Mouse (Mus musculus) kidney, embryonic 14.5 days (tissue): ENCODE results near the gene Tnfaip1. TPM values are rescaled to one million over a fixed set of nuclear protein-coding genes. Genes with fewer than 3 reads are reported as not detected.
"Not testable (repeated sequence)": the region's sequence is repeated elsewhere in the genome, so short reads cannot be mapped to it uniquely, and the experiment has no call there.

Source experiments
- ATAC-seq: fragments of 200-750 bp; cut with Nextera tagmentation; 2 replicates; pipeline ENCODE4 v1.8.0; 2017; ENCODE audit warnings: moderate number of reproducible peaks, mild to moderate bottlenecking, moderate TSS enrichment, moderate library complexity; ENCODE audit not compliant: low FRiP score, low TSS enrichment
- H3K27ac ChIP-seq: fragments of 300-500 bp; sonication (generic); 2 replicates; pipeline ENCODE4 v1.5.1; 2014; ENCODE audit warnings: low read depth, mild to moderate bottlenecking, low read length, moderate library complexity, mixed read lengths
- H3K27me3 ChIP-seq: fragments of 300-500 bp; sonication (generic); 2 replicates; pipeline ENCODE4 v1.6.1; 2014; ENCODE audit warnings: mild to moderate bottlenecking, low read length; ENCODE audit not compliant: control insufficient read depth, insufficient read depth
- H3K36me3 ChIP-seq: fragments of 300-500 bp; sonication (generic); 2 replicates; pipeline ENCODE4 v1.6.1; 2014; ENCODE audit warnings: low read length, mixed read lengths; ENCODE audit not compliant: control insufficient read depth, insufficient read depth
- H3K4me1 ChIP-seq: fragments of 300-500 bp; sonication (generic); 2 replicates; pipeline ENCODE4 v1.6.1; 2014; ENCODE audit warnings: low read length, mixed read lengths; ENCODE audit not compliant: control insufficient read depth, insufficient read depth
- H3K4me2 ChIP-seq: fragments of 300-500 bp; sonication (generic); replicated peaks from 2 replicates; pipeline ENCODE4 v1.6.1; 2014; ENCODE audit warnings: low read depth, mild to moderate bottlenecking, low read length
- H3K4me3 ChIP-seq: fragments of 300-500 bp; sonication (generic); 2 replicates; pipeline ENCODE4 v1.5.1; 2014; ENCODE audit warnings: mild to moderate bottlenecking, low read length
- H3K9ac ChIP-seq: fragments of 300-500 bp; sonication (generic); 2 replicates; pipeline ENCODE4 v1.6.1; 2014; ENCODE audit warnings: low read depth, mild to moderate bottlenecking, low read length, moderate library complexity
- H3K9me3 ChIP-seq: fragments of 300-500 bp; sonication (generic); 2 replicates; pipeline ENCODE4 v1.6.1; 2016; ENCODE audit warnings: low read length; ENCODE audit not compliant: control insufficient read depth
- WGBS: fragments of 180-500 bp; shearing (Covaris S2); extraction: QIAGEN DNeasy Blood & Tissue Kit; methylation state at CpG from one replicate; pipeline ENCODE4 v1.1.7; 2014; 5-methylcytosine and 5-hydroxymethylcytosine counted together
- polyA plus RNA-seq: library from polyadenylated mRNA; unstranded; fragments of >200 nt; fragmentation: Nextera tagmentation; extraction: Ambion mirVana; gene quantifications from 2 replicates; pipeline ENCODE4 v1.2.1, GENCODE M21; 2014

Tnfaip1 gene
- 77.1 and 88.9 TPM in 2 replicates for polyA plus RNA-seq

DNA sequence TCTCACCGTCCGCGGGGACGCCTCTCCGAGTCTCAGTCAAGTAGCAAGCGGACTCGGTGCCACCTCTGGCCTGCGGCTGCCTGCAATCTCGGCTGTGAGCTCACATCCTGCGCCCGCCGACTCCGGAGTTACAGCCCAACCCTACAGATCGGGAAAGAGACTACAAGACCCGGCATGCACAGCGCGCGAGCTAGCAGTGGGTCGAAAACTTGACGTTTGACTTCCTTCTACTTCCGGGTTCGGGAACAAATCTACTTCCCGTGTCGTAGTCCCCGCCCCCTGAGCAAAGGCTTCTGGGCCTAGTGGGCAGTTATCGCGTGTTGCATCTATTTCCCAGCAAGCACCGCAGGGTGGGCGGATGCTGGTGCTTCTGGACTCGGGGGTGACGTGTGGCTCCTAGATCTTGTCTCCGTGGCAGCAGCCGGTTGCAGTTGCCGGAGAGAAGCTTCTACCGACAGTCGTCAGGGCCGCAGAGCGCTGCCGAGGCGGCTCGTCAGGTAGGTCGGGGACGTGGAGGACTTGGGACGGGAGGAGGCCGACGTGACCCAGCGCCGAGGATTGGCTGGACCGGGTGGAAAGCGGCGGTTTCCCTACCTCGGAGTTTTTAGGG is at the start of gene Tnfaip1, which contains the start of gene Ift20:
TSS of gene Tnfaip1 (minus strand) at position 253 of the 610 bp plus-strand sequence.
TSS of gene Ift20 (plus strand) at position 282 of the 610 bp plus-strand sequence.
- H3K27me3 ChIP-seq, result no peaks in the 10 kb centered on the region
- no peaks in the 10 kb centered on the region for H3K9me3 ChIP-seq
- peaks cover 25% of the 10 kb centered on the region for H3K36me3 ChIP-seq
- H3K4me2 ChIP-seq, result peak within 1 kb of the TSS; percentile 82
- under 1% methylated on average over 52 of the region's 52 CpGs for WGBS
- peak within 1 kb of the TSS; percentile 84 for H3K4me3 ChIP-seq
- H3K9ac ChIP-seq, result peak within 1 kb of the TSS; percentile 87
- H3K4me1 ChIP-seq, result peaks cover 18% of the 10 kb centered on the region
- ATAC-seq, result peak; percentile 98
- peak within 1 kb of the TSS; percentile 90 for H3K27ac ChIP-seq

DNA sequence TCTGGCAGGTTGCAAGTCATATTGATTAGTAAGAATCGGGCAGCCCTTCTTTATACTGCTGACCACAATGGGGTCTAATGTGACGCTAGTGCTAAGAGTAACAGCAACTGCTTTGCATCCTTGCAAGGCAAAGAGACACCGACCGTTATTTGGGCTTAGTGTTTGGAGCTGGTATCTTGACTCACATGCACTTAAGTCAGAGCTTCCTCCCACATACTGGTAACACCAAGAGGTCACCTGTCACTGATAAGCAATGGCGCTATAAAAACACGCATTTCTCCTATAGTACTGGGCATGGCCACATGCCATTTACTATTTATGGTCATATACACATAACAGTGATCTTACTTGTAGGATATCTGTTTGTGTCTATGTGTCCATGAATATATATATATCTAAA is 46.7 kb upstream of the Tnfaip1 start:
- peaks cover 38% of the 10 kb centered on the region for H3K36me3 ChIP-seq

DNA sequence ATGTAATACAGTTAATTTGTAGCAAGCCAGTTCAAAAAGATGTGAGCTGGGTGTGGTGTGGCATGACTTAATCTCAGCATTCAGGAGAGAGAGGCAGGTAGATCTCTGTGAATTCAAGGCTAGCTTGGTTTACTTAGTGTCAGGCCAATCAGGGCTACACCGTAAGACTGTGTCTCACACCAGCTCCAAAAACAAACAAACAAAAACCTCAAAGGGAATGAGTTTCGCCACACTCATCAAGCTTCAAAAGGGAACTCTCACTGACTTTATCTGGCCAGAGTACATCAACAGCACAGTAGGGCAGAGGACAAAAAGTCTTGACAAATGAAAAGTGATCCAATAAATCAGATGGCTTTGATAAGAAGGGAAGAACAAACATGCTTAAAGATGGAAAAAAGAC is 38.8 kb upstream of the Tnfaip1 start:
- peaks cover 43% of the 10 kb centered on the region for H3K36me3 ChIP-seq
- no peaks in the 10 kb centered on the region for H3K27me3 ChIP-seq
- H3K9ac ChIP-seq, result no peak overlapping the region
- H3K9me3 ChIP-seq, result no peaks in the 10 kb centered on the region
- H3K4me3 ChIP-seq, result no peak overlapping the region
- H3K4me2 ChIP-seq, result no peak overlapping the region
- ATAC-seq, result no peak
- H3K27ac ChIP-seq, result no peak overlapping the region
- WGBS, result 25% methylated on average over 2 of the region's 2 CpGs
- H3K4me1 ChIP-seq, result peaks cover 2% of the 10 kb centered on the region; the same call in 1 of the 2 replicates

More for the DNA sequence above, 46.7 kb upstream of the Tnfaip1 start:
- H3K27me3 ChIP-seq, result no peaks in the 10 kb centered on the region
- H3K9me3 ChIP-seq, result peaks cover 3% of the 10 kb centered on the region; the same call in 1 of the 2 replicates
- WGBS, result 80% methylated on average over 6 of the region's 6 CpGs
- no peak overlapping the region for H3K9ac ChIP-seq
- no peak overlapping the region for H3K4me3 ChIP-seq
- H3K27ac ChIP-seq, result no peak overlapping the region
- no peaks in the 10 kb centered on the region for H3K4me1 ChIP-seq
- no peak for ATAC-seq
- no peak overlapping the region for H3K4me2 ChIP-seq

DNA sequence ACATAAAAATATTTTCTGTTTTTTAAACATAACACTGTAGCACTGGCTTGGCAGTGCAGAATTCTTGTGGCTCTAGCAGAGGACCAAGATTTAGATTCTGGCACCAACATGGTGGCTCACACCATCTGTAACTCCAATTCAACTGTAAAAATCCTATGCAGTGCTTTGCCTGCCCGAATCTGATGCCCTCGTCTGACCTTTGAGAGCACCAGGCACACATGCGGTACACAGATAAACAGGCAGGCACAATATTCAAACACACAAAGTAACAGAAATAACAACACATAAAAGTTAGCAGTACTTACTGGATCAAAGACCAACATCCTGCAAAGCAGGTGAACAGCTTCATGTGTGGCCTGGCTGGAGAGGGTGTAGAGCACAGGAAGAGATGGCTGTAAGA is 38.4 kb upstream of the Tnfaip1 start:
- H3K9ac ChIP-seq, result no peak overlapping the region
- no peak overlapping the region for H3K4me3 ChIP-seq
- H3K27ac ChIP-seq, result no peak overlapping the region
- peaks cover 7% of the 10 kb centered on the region; the same call in 1 of the 2 replicates for H3K4me1 ChIP-seq
- no peaks in the 10 kb centered on the region for H3K27me3 ChIP-seq
- 87% methylated on average over 3 of the region's 3 CpGs for WGBS
- no peak overlapping the region for H3K4me2 ChIP-seq
- peaks cover 43% of the 10 kb centered on the region for H3K36me3 ChIP-seq
- H3K9me3 ChIP-seq, result no peaks in the 10 kb centered on the region
- no peak for ATAC-seq

DNA sequence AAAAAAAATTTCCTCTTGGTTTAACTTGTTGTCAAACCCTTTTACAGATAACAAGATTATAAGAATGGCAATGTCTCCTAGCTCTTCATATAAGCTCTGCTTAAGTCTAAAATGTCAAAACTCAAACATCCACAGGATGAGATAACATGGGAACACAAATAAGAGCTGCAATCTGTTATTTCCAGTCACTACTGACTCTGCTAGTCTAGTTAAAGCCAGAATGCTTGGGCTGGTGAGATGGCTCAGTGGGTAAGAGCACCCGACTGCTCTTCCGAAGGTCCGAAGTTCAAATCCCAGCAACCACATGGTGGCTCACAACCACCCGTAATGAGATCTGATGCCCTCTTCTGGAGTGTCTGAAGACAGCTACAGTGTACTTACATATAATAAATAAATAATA is 37.9 kb upstream of the Tnfaip1 start:
- not testable (repeated sequence) for H3K27ac ChIP-seq, H3K4me3 ChIP-seq, H3K27me3 ChIP-seq, H3K9me3 ChIP-seq, H3K9ac ChIP-seq, H3K4me1 ChIP-seq, ATAC-seq, H3K4me2 ChIP-seq
- H3K36me3 ChIP-seq, result peaks cover 44% of the 10 kb centered on the region
- WGBS, result 99% methylated on average over 3 of the region's 4 CpGs

DNA sequence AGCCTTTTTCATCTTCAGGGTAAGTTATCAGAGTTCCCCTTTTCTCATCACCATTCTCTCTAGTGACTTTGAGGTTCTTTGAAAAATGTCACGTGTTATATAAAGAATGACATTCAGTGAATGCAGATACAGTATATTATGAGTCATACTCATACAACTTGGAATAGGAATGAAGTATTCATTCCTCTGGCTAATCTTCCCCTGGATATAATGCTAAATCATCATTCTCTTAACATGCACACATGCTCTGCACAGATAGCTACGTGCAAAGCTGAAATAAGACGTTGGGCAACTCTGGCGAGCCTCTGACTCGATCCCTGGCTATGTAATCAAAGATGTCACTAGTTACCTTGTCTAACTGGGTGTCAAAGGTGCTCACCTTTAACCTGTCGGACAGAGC is 35.7 kb upstream of the Tnfaip1 start:
- no peak overlapping the region for H3K27ac ChIP-seq
- H3K9me3 ChIP-seq, result no peaks in the 10 kb centered on the region
- H3K4me3 ChIP-seq, result no peak overlapping the region
- no peaks in the 10 kb centered on the region for H3K27me3 ChIP-seq
- ATAC-seq, result no peak
- peaks cover 9% of the 10 kb centered on the region; the same call in 1 of the 2 replicates for H3K4me1 ChIP-seq
- H3K36me3 ChIP-seq, result peaks cover 38% of the 10 kb centered on the region
- H3K4me2 ChIP-seq, result no peak overlapping the region
- WGBS, result 91% methylated on average over 6 of the region's 6 CpGs
- H3K9ac ChIP-seq, result no peak overlapping the region

DNA sequence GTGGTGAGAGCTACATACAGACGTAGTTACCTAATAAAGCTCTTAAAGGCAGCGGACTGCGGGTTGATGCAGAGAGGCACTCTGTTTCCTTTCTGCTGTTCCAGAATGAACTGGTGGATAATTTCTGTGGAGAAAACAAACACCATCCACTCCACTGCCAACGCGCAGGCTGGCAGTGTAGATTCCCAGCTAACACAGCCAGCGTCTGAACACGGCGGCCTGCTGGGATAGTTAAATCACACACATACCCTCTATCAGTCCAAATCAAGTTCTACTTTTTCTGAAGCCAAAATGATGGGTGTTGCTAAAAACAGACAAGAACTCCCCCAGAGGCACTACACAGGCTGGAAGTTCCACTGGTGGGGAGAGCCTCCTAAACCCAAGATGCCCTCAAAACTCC is 35.3 kb upstream of the Tnfaip1 start:
- no peak overlapping the region for H3K4me3 ChIP-seq
- no peak overlapping the region for H3K27ac ChIP-seq
- no peak for ATAC-seq
- no peaks in the 10 kb centered on the region for H3K9me3 ChIP-seq
- H3K4me2 ChIP-seq, result no peak overlapping the region
- no peaks in the 10 kb centered on the region for H3K27me3 ChIP-seq
- peaks cover 13% of the 10 kb centered on the region; the same call in 1 of the 2 replicates for H3K4me1 ChIP-seq
- H3K9ac ChIP-seq, result no peak overlapping the region
- H3K36me3 ChIP-seq, result peaks cover 36% of the 10 kb centered on the region
- 94% methylated on average over 8 of the region's 8 CpGs for WGBS

DNA sequence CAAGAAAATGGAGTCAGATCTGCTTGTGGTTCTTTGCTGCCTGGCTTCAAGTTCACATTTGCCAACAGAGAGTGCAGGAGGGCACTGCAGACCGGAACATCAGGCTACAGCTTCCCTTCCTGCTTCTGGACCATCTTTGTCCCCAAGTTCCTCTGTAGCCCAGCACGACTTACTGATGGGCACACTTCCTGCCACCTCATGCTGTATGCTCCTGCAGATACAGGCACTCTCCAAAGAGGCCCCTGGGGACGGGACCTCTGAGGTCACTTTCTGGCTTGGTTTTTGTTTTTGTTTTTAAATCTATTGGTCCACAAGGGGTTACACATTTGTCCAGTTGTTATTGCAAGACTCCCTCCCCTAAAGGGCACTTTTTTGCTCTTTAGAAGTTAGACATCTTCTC is 33.7 kb upstream of the Tnfaip1 start:
- Histone ChIP-seq H3K36me3 (peaks cover 31% of the 10 kb centered on the region), H3K4me1 (peaks cover 15% of the 10 kb centered on the region; the same call in 1 of the 2 replicates), H3K27me3 (no peaks in the 10 kb centered on the region), H3K4me2 (no peak overlapping the region), H3K4me3 (no peak overlapping the region), H3K9me3 (no peaks in the 10 kb centered on the region), H3K27ac (no peak overlapping the region), H3K9ac (no peak overlapping the region)
- 55% methylated on average over 3 of the region's 3 CpGs for WGBS
- no peak for ATAC-seq

DNA sequence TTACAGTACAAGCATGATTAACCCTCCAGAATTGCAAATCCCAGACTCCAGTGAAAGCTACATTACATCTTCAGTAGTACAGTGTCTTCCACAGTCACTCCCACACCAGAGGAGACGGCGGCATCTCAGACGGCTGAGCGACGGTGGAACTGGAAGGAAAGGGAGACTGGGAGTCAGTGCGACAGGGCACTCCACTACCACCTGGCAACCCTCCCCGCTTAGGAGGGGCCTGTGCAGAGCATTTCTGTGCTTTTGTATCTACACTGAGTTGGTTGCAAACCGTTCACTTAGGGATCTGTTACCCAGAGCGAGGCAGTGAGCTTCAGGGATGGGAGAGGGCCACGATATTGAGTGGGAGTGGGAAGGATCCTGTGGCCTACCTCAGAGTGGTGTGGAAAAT is 32.7 kb upstream of the Tnfaip1 start:
- ATAC-seq, result no peak
- H3K27me3 ChIP-seq, result no peaks in the 10 kb centered on the region
- no peak overlapping the region for H3K27ac ChIP-seq
- peaks cover 15% of the 10 kb centered on the region; the same call in 1 of the 2 replicates for H3K4me1 ChIP-seq
- no peaks in the 10 kb centered on the region for H3K9me3 ChIP-seq
- H3K9ac ChIP-seq, result no peak overlapping the region
- no peak overlapping the region for H3K4me2 ChIP-seq
- no peak overlapping the region for H3K4me3 ChIP-seq
- 73% methylated on average over 10 of the region's 10 CpGs for WGBS
- H3K36me3 ChIP-seq, result peaks cover 26% of the 10 kb centered on the region
